Mouse (Mus musculus) olfactory bulb, adult 2 months (tissue): ENCODE data around the gene Tes3-ps. TPM values are rescaled to one million over a fixed set of nuclear protein-coding genes. Genes with fewer than 3 reads are reported as not detected.

ENCODE experiments used
- H3K27ac ChIP-seq: fragments of 200-500 bp; 2 replicates; pipeline ENCODE4 v1.5.1; 2012; ENCODE audit warnings: low read depth, low read length; ENCODE audit not compliant: insufficient read depth
- H3K4me1 ChIP-seq: fragments of 200-500 bp; 2 replicates; pipeline ENCODE4 v1.6.1; 2012; ENCODE audit warnings: low read length; ENCODE audit not compliant: control insufficient read depth, insufficient read depth
- H3K4me3 ChIP-seq: fragments of 200-500 bp; 2 replicates; pipeline ENCODE4 v1.5.1; 2012; ENCODE audit warnings: mild to moderate bottlenecking, low read depth, low read length, moderate library complexity; ENCODE audit not compliant: insufficient read depth
- CTCF ChIP-seq: fragments of 200-500 bp; IDR thresholded peaks from 2 replicates; pipeline ENCODE4 v1.5.1; 2012; ENCODE audit warnings: low read depth, mild to moderate bottlenecking, low read length, moderate library complexity; ENCODE audit not compliant: insufficient read depth
- POLR2A ChIP-seq: fragments of 200-500 bp; IDR thresholded peaks from 2 replicates; pipeline ENCODE4 v1.6.1; 2012; ENCODE audit warnings: mild to moderate bottlenecking, low read depth, low read length, moderate library complexity; ENCODE audit not compliant: insufficient read depth
- WGBS: fragments of 180-500 bp; shearing (Covaris S2); methylation state at CpG from one replicate; pipeline ENCODE4 v1.1.7; 2018; 5-methylcytosine and 5-hydroxymethylcytosine counted together
- polyA plus RNA-seq: library from polyadenylated mRNA; stranded (reverse); fragments of >200 nt; gene quantifications from 2 replicates; pipeline ENCODE4 v1.2.4, GENCODE M21; 2012; ENCODE audit warnings: low replicate concordance; ENCODE audit not compliant: missing spikeins, insufficient read depth, insufficient read length

The Tes3-ps gene
- not detected in 2 replicates for polyA plus RNA-seq

GRCm38 (mm10) chr13:49492376-49493368 lies at the start of gene Tes3-ps:
Gene Tes3-ps (plus strand): TSS chr13:49493318.
- Histone ChIP-seq H3K27ac (no peak within 1 kb of the TSS), H3K4me3 (no peak within 1 kb of the TSS), H3K4me1 (no peaks in the 10 kb centered on the region)
- TF ChIP-seq POLR2A, result no peak
- WGBS, result 79% methylated on average over 6 of the region's 6 CpGs

GRCm38 (mm10) chr13:49444451-49444850 lies 48.7 kb upstream of the Tes3-ps start:
- TF ChIP-seq POLR2A, result no peak
- no peak for TF ChIP-seq CTCF
- WGBS, result 66% methylated on average over 6 of the region's 6 CpGs
- Histone ChIP-seq H3K4me3 (no peak overlapping the region), H3K27ac (peak overlapping the region; percentile 74), H3K4me1 (peaks cover 15% of the 10 kb centered on the region)

GRCm38 (mm10) chr13:49449318-49449749 lies 43.8 kb upstream of the Tes3-ps start:
- TF ChIP-seq POLR2A (no peak), CTCF (peak; percentile 33; the same call in 1 of the 2 replicates)
- peak overlapping the region; percentile 24; the same call in 1 of the 2 replicates for H3K27ac ChIP-seq
- peaks cover 11% of the 10 kb centered on the region for H3K4me1 ChIP-seq
- H3K4me3 ChIP-seq, result no peak overlapping the region
- 30% methylated on average over 5 of the region's 5 CpGs for WGBS

- Histone ChIP-seq H3K4me1 (no peaks in the 10 kb centered on the region), H3K27ac (peak overlapping the region; percentile 76; the same call in 1 of the 2 replicates), H3K4me3 (no peak overlapping the region)
- 92% methylated on average over 4 of the region's 4 CpGs for WGBS
- TF ChIP-seq CTCF (no peak), POLR2A (no peak)
Measured at GRCm38 (mm10) chr13:49460276-49460675, 32.8 kb upstream of the Tes3-ps start.

GRCm38 (mm10) chr13:49460692-49461414 lies 32.3 kb upstream of the Tes3-ps start:
- no peak overlapping the region for H3K4me3 ChIP-seq
- peak overlapping the region; percentile 76 for H3K27ac ChIP-seq
- no peak for TF ChIP-seq CTCF
- 51% methylated on average over 5 of the region's 5 CpGs for WGBS
- H3K4me1 ChIP-seq, result no peaks in the 10 kb centered on the region

- Histone ChIP-seq H3K27ac (peak overlapping the region; percentile 39; the same call in 1 of the 2 replicates), H3K4me1 (no peaks in the 10 kb centered on the region), H3K4me3 (no peak overlapping the region)
- no peak for TF ChIP-seq CTCF
- 83% methylated on average over 15 of the region's 15 CpGs for WGBS
Measured at GRCm38 (mm10) chr13:49461458-49462132, 31.5 kb upstream of the Tes3-ps start.

- TF ChIP-seq POLR2A (no peak), CTCF (no peak)
- Histone ChIP-seq H3K4me3 (no peak overlapping the region), H3K4me1 (0 out of 2 replicates have a peak, but pooled peaks cover 2% of the 10 kb centered on the region), H3K27ac (no peak overlapping the region)
- WGBS, result 95% methylated on average over 2 of the region's 2 CpGs
Measured at GRCm38 (mm10) chr13:49462921-49463320, 30.2 kb upstream of the Tes3-ps start.

- Histone ChIP-seq H3K27ac (no peak overlapping the region), H3K4me3 (no peak overlapping the region), H3K4me1 (0 out of 2 replicates have a peak, but pooled peaks cover 6% of the 10 kb centered on the region)
- no peak for TF ChIP-seq POLR2A
- no peak for TF ChIP-seq CTCF
- WGBS, result 98% methylated on average over 4 of the region's 4 CpGs
Measured at GRCm38 (mm10) chr13:49465875-49466274, 27.2 kb upstream of the Tes3-ps start.
